Mouse (Mus musculus): ENCODE results near the gene Gnl1. TPM values are rescaled to one million over a fixed set of nuclear protein-coding genes. Genes with fewer than 3 reads are reported as not detected.
A peak's percentile ranks its signal among the peaks of the same experiment; 100 is the strongest.
"Not testable (repeated sequence)": the region's sequence is repeated elsewhere in the genome, so short reads cannot be mapped to it uniquely, and the experiment has no call there.

The Gnl1 gene
- polyA plus RNA-seq, 1 experiment from 2014 or later: 34.5 TPM

GRCm38 (mm10) chr17:36027663-36028062 is 48.0 kb downstream of the Gnl1 start:
- no peak overlapping the region for H3K27ac ChIP-seq (ENCODE audit: low read length)
- H3K9ac ChIP-seq (ENCODE audit: low read length): no peak overlapping the region
- 88% methylated on average over 4 of the region's 4 CpGs for WGBS
- no peaks in the 10 kb centered on the region for H3K9me3 ChIP-seq (replicated peaks; ENCODE audit: control insufficient read depth, low read length)
- no peak for ATAC-seq (replicated peaks; ENCODE audit: extremely low read depth, insufficient read depth, low FRiP score)
- no peaks in the 10 kb centered on the region for H3K36me3 ChIP-seq (ENCODE audit: control insufficient read depth, insufficient read depth)
- H3K4me3 ChIP-seq (ENCODE audit: low read length): no peak overlapping the region
- H3K27me3 ChIP-seq (ENCODE audit: control insufficient read depth, insufficient read depth, low read length): no peaks in the 10 kb centered on the region
- H3K4me2 ChIP-seq (ENCODE audit: low read depth, low read length): no peak overlapping the region
- peaks cover 10% of the 10 kb centered on the region for H3K4me1 ChIP-seq (ENCODE audit: control insufficient read depth, insufficient read depth, low read length)

- no peak for ATAC-seq (replicated peaks; ENCODE audit: extremely low read depth, insufficient read depth, low FRiP score)
- H3K4me3 ChIP-seq (ENCODE audit: low read length): no peak overlapping the region
- H3K9me3 ChIP-seq (replicated peaks; ENCODE audit: control insufficient read depth, low read length): no peaks in the 10 kb centered on the region
- WGBS: 78% methylated on average over 7 of the region's 7 CpGs
- H3K4me2 ChIP-seq (ENCODE audit: low read depth, low read length): no peak overlapping the region
- H3K27ac ChIP-seq (ENCODE audit: low read length): no peak overlapping the region
- H3K4me1 ChIP-seq (ENCODE audit: control insufficient read depth, insufficient read depth, low read length): peaks cover 3% of the 10 kb centered on the region; the same call in 1 of the 2 replicates
- H3K36me3 ChIP-seq (ENCODE audit: control insufficient read depth, insufficient read depth): no peaks in the 10 kb centered on the region
- H3K27me3 ChIP-seq (ENCODE audit: control insufficient read depth, insufficient read depth, low read length): no peaks in the 10 kb centered on the region
- H3K9ac ChIP-seq (ENCODE audit: low read length): no peak overlapping the region
Observed at GRCm38 (mm10) chr17:36028879-36029619, 49.4 kb downstream of the Gnl1 start.

- H3K4me3 ChIP-seq (ENCODE audit: low read length); ATAC-seq (replicated peaks; ENCODE audit: extremely low read depth, insufficient read depth, low FRiP score); H3K4me2 ChIP-seq (ENCODE audit: low read depth, low read length); H3K27ac ChIP-seq (ENCODE audit: low read length); H3K36me3 ChIP-seq (ENCODE audit: control insufficient read depth, insufficient read depth); H3K4me1 ChIP-seq (ENCODE audit: control insufficient read depth, insufficient read depth, low read length); H3K9ac ChIP-seq (ENCODE audit: low read length); H3K9me3 ChIP-seq (replicated peaks; ENCODE audit: control insufficient read depth, low read length); H3K27me3 ChIP-seq (ENCODE audit: control insufficient read depth, insufficient read depth, low read length): not testable (repeated sequence)
- 49% methylated on average over 2 of the region's 4 CpGs for WGBS
Observed at GRCm38 (mm10) chr17:36030046-36030702, 50.5 kb downstream of the Gnl1 start.

GRCm38 (mm10) chr17:36030703-36031582 is 51.3 kb downstream of the Gnl1 start:
- Histone ChIP-seq H3K9ac (ENCODE audit: low read length) (peak overlapping the region; percentile 38; the same call in 1 of the 2 replicates), H3K4me3 (ENCODE audit: low read length) (peak overlapping the region; percentile 61), H3K4me2 (ENCODE audit: low read depth, low read length) (peak overlapping the region; percentile 84)
- ATAC-seq (replicated peaks; ENCODE audit: extremely low read depth, insufficient read depth, low FRiP score); H3K4me1 ChIP-seq (ENCODE audit: control insufficient read depth, insufficient read depth, low read length); H3K27me3 ChIP-seq (ENCODE audit: control insufficient read depth, insufficient read depth, low read length); H3K9me3 ChIP-seq (replicated peaks; ENCODE audit: control insufficient read depth, low read length); H3K27ac ChIP-seq (ENCODE audit: low read length); H3K36me3 ChIP-seq (ENCODE audit: control insufficient read depth, insufficient read depth): not testable (repeated sequence)
- 54% methylated on average over 7 of the region's 8 CpGs for WGBS

- not testable (repeated sequence) for H3K27me3 ChIP-seq (ENCODE audit: control insufficient read depth, insufficient read depth, low read length); H3K36me3 ChIP-seq (ENCODE audit: control insufficient read depth, insufficient read depth); H3K9me3 ChIP-seq (replicated peaks; ENCODE audit: control insufficient read depth, low read length); H3K27ac ChIP-seq (ENCODE audit: low read length); H3K4me1 ChIP-seq (ENCODE audit: control insufficient read depth, insufficient read depth, low read length)
- peak; percentile 63 for ATAC-seq (replicated peaks; ENCODE audit: extremely low read depth, insufficient read depth, low FRiP score)
- peak overlapping the region; percentile 61 for H3K4me3 ChIP-seq (ENCODE audit: low read length)
- 4% methylated on average over 40 of the region's 40 CpGs for WGBS
- H3K4me2 ChIP-seq (ENCODE audit: low read depth, low read length): peak overlapping the region; percentile 84
- peak overlapping the region; percentile 69 for H3K9ac ChIP-seq (ENCODE audit: low read length)
Observed at GRCm38 (mm10) chr17:36031583-36032331, 52.1 kb downstream of the Gnl1 start.

- H3K4me1 ChIP-seq (ENCODE audit: control insufficient read depth, insufficient read depth, low read length); H3K27me3 ChIP-seq (ENCODE audit: control insufficient read depth, insufficient read depth, low read length); H3K36me3 ChIP-seq (ENCODE audit: control insufficient read depth, insufficient read depth); H3K27ac ChIP-seq (ENCODE audit: low read length); H3K9me3 ChIP-seq (replicated peaks; ENCODE audit: control insufficient read depth, low read length): not testable (repeated sequence)
- Histone ChIP-seq H3K4me3 (ENCODE audit: low read length) (peak within 1 kb of the TSS; percentile 61), H3K4me2 (ENCODE audit: low read depth, low read length) (peak within 1 kb of the TSS; percentile 84), H3K9ac (ENCODE audit: low read length) (peak within 1 kb of the TSS; percentile 69)
- WGBS: under 1% methylated on average over 25 of the region's 25 CpGs
- peak; percentile 56; the same call in 1 of the 2 replicates for ATAC-seq (replicated peaks; ENCODE audit: extremely low read depth, insufficient read depth, low FRiP score)
Observed at GRCm38 (mm10) chr17:36032351-36032875, 52.8 kb downstream of the Gnl1 start, which contains the start of gene H2-T23. Gene H2-T23, minus strand, starts transcription at chr17:36032855.

GRCm38 (mm10) chr17:36034524-36034923 is 54.9 kb downstream of the Gnl1 start:
- not testable (repeated sequence) for H3K4me1 ChIP-seq (ENCODE audit: control insufficient read depth, insufficient read depth, low read length); ATAC-seq (replicated peaks; ENCODE audit: extremely low read depth, insufficient read depth, low FRiP score); H3K9ac ChIP-seq (ENCODE audit: low read length); H3K27ac ChIP-seq (ENCODE audit: low read length); H3K4me2 ChIP-seq (ENCODE audit: low read depth, low read length); H3K4me3 ChIP-seq (ENCODE audit: low read length); H3K36me3 ChIP-seq (ENCODE audit: control insufficient read depth, insufficient read depth); H3K27me3 ChIP-seq (ENCODE audit: control insufficient read depth, insufficient read depth, low read length); H3K9me3 ChIP-seq (replicated peaks; ENCODE audit: control insufficient read depth, low read length)
- WGBS: 54% methylated on average over 3 of the region's 3 CpGs

GRCm38 (mm10) chr17:36035010-36035638 is 55.5 kb downstream of the Gnl1 start:
- H3K27ac ChIP-seq (ENCODE audit: low read length); H3K36me3 ChIP-seq (ENCODE audit: control insufficient read depth, insufficient read depth); H3K9me3 ChIP-seq (replicated peaks; ENCODE audit: control insufficient read depth, low read length); H3K4me2 ChIP-seq (ENCODE audit: low read depth, low read length); H3K27me3 ChIP-seq (ENCODE audit: control insufficient read depth, insufficient read depth, low read length); H3K9ac ChIP-seq (ENCODE audit: low read length); H3K4me3 ChIP-seq (ENCODE audit: low read length); H3K4me1 ChIP-seq (ENCODE audit: control insufficient read depth, insufficient read depth, low read length); ATAC-seq (replicated peaks; ENCODE audit: extremely low read depth, insufficient read depth, low FRiP score): not testable (repeated sequence)
- 41% methylated on average over 3 of the region's 3 CpGs for WGBS
